Mouse (Mus musculus) urinary bladder, postnatal 25 days (tissue): Measurements from ENCODE around the gene Foxp1.

Experiments used
- DNase-seq: peaks from one replicate; pipeline ENCODE4 v3.0.0; 2022; ENCODE audit warnings: low spot score

The Foxp1 gene

GRCm38 (mm10) chr6:98947486-98948152 is 574.9 kb downstream of the Foxp1 start:
- no peak for DNase-seq

GRCm38 (mm10) chr6:98946731-98947130 is 575.8 kb downstream of the Foxp1 start:
- no peak for DNase-seq

- DNase-seq: no peak
These were observed 576.8 kb downstream of the Foxp1 start for GRCm38 (mm10) chr6:98945496-98946412.

- no peak for DNase-seq
These were observed 584.2 kb downstream of the Foxp1 start for GRCm38 (mm10) chr6:98938348-98938747.

GRCm38 (mm10) chr6:98937513-98937912 is 585.0 kb downstream of the Foxp1 start:
- no peak for DNase-seq

- DNase-seq: no peak
These were observed 586.1 kb downstream of the Foxp1 start for GRCm38 (mm10) chr6:98936377-98936776.

- DNase-seq: no peak
These were observed 587.4 kb downstream of the Foxp1 start for GRCm38 (mm10) chr6:98935169-98935568.

- DNase-seq: no peak
These were observed 588.1 kb downstream of the Foxp1 start for GRCm38 (mm10) chr6:98934381-98934780.

GRCm38 (mm10) chr6:98933135-98933724 is 589.3 kb downstream of the Foxp1 start:
- DNase-seq: no peak

GRCm38 (mm10) chr6:98931881-98932540 is 590.5 kb downstream of the Foxp1 start:
- no peak for DNase-seq

- no peak for DNase-seq
These were observed 591.7 kb downstream of the Foxp1 start for GRCm38 (mm10) chr6:98930652-98931300.

- DNase-seq: no peak
These were observed 594.2 kb downstream of the Foxp1 start for GRCm38 (mm10) chr6:98928365-98928764.

GRCm38 (mm10) chr6:98901259-98901658 is 621.3 kb downstream of the Foxp1 start:
- no peak for DNase-seq

GRCm38 (mm10) chr6:98878208-98878607 is 644.3 kb downstream of the Foxp1 start:
- no peak for DNase-seq

GRCm38 (mm10) chr6:98876401-98876800 is 646.1 kb downstream of the Foxp1 start:
- DNase-seq: no peak
